Mouse (Mus musculus): ENCODE measurements around the gene Cog8.
"Not testable (repeated sequence)": the region's sequence is repeated elsewhere in the genome, so short reads cannot be mapped to it uniquely, and the experiment has no call there.

Cog8 gene

GRCm38 (mm10) chr8:107045478-107045877 lies 11.0 kb downstream of the Cog8 start:
- DNase-seq (ENCODE audit: low spot score): no peak

- DNase-seq (ENCODE audit: low spot score): no peak
Observed at GRCm38 (mm10) chr8:107040632-107041031, 15.9 kb downstream of the Cog8 start.

GRCm38 (mm10) chr8:107036626-107037025 lies 19.9 kb downstream of the Cog8 start:
- no peak for DNase-seq (ENCODE audit: low spot score)

GRCm38 (mm10) chr8:107035641-107036040 lies 20.8 kb downstream of the Cog8 start:
- no peak for DNase-seq (ENCODE audit: low spot score)

GRCm38 (mm10) chr8:107033609-107034008 lies 22.9 kb downstream of the Cog8 start:
- not testable (repeated sequence) for DNase-seq (ENCODE audit: low spot score)

GRCm38 (mm10) chr8:107031577-107032090 lies 24.9 kb downstream of the Cog8 start:
- no peak for DNase-seq (ENCODE audit: low spot score)

GRCm38 (mm10) chr8:107030650-107031576 lies 25.6 kb downstream of the Cog8 start, which contains the start of gene Vps4a:
Gene Vps4a (plus strand): TSS chr8:107031222.
- peak; percentile 93 for DNase-seq (ENCODE audit: low spot score)

GRCm38 (mm10) chr8:107030058-107030457 lies 26.4 kb downstream of the Cog8 start:
- DNase-seq (ENCODE audit: low spot score): no peak

GRCm38 (mm10) chr8:107029310-107029709 lies 27.2 kb downstream of the Cog8 start:
- DNase-seq (ENCODE audit: low spot score): no peak

- no peak for DNase-seq (ENCODE audit: low spot score)
Observed at GRCm38 (mm10) chr8:107023479-107023878, 33.0 kb downstream of the Cog8 start.

- DNase-seq (ENCODE audit: low spot score): no peak
Observed at GRCm38 (mm10) chr8:107014915-107015314, 41.6 kb downstream of the Cog8 start.

- DNase-seq (ENCODE audit: low spot score): no peak
Observed at GRCm38 (mm10) chr8:107012666-107013065, 43.8 kb downstream of the Cog8 start.

- DNase-seq (ENCODE audit: low spot score): no peak
Observed at GRCm38 (mm10) chr8:107007795-107008194, 48.7 kb downstream of the Cog8 start.

- DNase-seq (ENCODE audit: low spot score): peak; percentile 66
Observed at GRCm38 (mm10) chr8:107002532-107002931, 54.0 kb downstream of the Cog8 start.

- no peak for DNase-seq (ENCODE audit: low spot score)
Observed at GRCm38 (mm10) chr8:106999068-106999467, 57.4 kb downstream of the Cog8 start.

GRCm38 (mm10) chr8:106997416-106997815 lies 59.1 kb downstream of the Cog8 start:
- no peak for DNase-seq (ENCODE audit: low spot score)

- not testable (repeated sequence) for DNase-seq (ENCODE audit: low spot score)
Observed at GRCm38 (mm10) chr8:106996339-106996738, 60.1 kb downstream of the Cog8 start.

All from c-Kit-positive CD71-positive TER-119-positive erythroid progenitor cells, embryonic 14.5 days (primary cell).